Mouse (Mus musculus): Measurements from ENCODE around the gene Rsu1. TPM values are rescaled to one million over a fixed set of nuclear protein-coding genes. Genes with fewer than 3 reads are reported as not detected.

The Rsu1 gene
- polyA plus RNA-seq, 1 experiment from 2014 or later, result 58.7 TPM

- H3K9ac ChIP-seq (replicated peaks; ENCODE audit: low read length), result no peak overlapping the region
- DNase-seq, result no peak
- no peaks in the 10 kb centered on the region for H3K36me3 ChIP-seq (ENCODE audit: control insufficient read depth, insufficient read depth, low read length)
- H3K4me1 ChIP-seq (ENCODE audit: control insufficient read depth, insufficient read depth, low read length), result no peaks in the 10 kb centered on the region
- H3K27ac ChIP-seq (replicated peaks; ENCODE audit: low read depth, low read length), result no peak overlapping the region
- H3K4me2 ChIP-seq (ENCODE audit: low read length), result no peak overlapping the region
- H3K27me3 ChIP-seq (ENCODE audit: control insufficient read depth, insufficient read depth, low read length), result no peaks in the 10 kb centered on the region
- no peak for ATAC-seq (ENCODE audit: low FRiP score, low TSS enrichment)
- 53% methylated on average over 5 of the region's 5 CpGs for WGBS
- H3K4me3 ChIP-seq (replicated peaks; ENCODE audit: low read depth, low read length), result no peak overlapping the region
- no peaks in the 10 kb centered on the region for H3K9me3 ChIP-seq (ENCODE audit: control insufficient read depth, low read length)
Measured at GRCm38 (mm10) chr2:13120461-13120860, 150.8 kb downstream of the Rsu1 start.

GRCm38 (mm10) chr2:13117896-13118295 lies 153.3 kb downstream of the Rsu1 start:
- DNase-seq (no peak), ATAC-seq (ENCODE audit: low FRiP score, low TSS enrichment) (no peak)
- no peaks in the 10 kb centered on the region for H3K4me1 ChIP-seq (ENCODE audit: control insufficient read depth, insufficient read depth, low read length)
- H3K27ac ChIP-seq (replicated peaks; ENCODE audit: low read depth, low read length), result no peak overlapping the region
- H3K9me3 ChIP-seq (ENCODE audit: control insufficient read depth, low read length), result no peaks in the 10 kb centered on the region
- H3K36me3 ChIP-seq (ENCODE audit: control insufficient read depth, insufficient read depth, low read length), result no peaks in the 10 kb centered on the region
- H3K4me2 ChIP-seq (ENCODE audit: low read length), result no peak overlapping the region
- WGBS, result 66% methylated on average over 4 of the region's 4 CpGs
- H3K27me3 ChIP-seq (ENCODE audit: control insufficient read depth, insufficient read depth, low read length), result no peaks in the 10 kb centered on the region
- no peak overlapping the region for H3K9ac ChIP-seq (replicated peaks; ENCODE audit: low read length)
- H3K4me3 ChIP-seq (replicated peaks; ENCODE audit: low read depth, low read length), result no peak overlapping the region

- Histone ChIP-seq H3K9ac (replicated peaks; ENCODE audit: low read length) (no peak overlapping the region), H3K4me1 (ENCODE audit: control insufficient read depth, insufficient read depth, low read length) (no peaks in the 10 kb centered on the region), H3K9me3 (ENCODE audit: control insufficient read depth, low read length) (no peaks in the 10 kb centered on the region), H3K27ac (replicated peaks; ENCODE audit: low read depth, low read length) (no peak overlapping the region), H3K4me3 (replicated peaks; ENCODE audit: low read depth, low read length) (no peak overlapping the region), H3K27me3 (ENCODE audit: control insufficient read depth, insufficient read depth, low read length) (no peaks in the 10 kb centered on the region), H3K36me3 (ENCODE audit: control insufficient read depth, insufficient read depth, low read length) (no peaks in the 10 kb centered on the region), H3K4me2 (ENCODE audit: low read length) (no peak overlapping the region)
- DNase-seq (no peak), ATAC-seq (ENCODE audit: low FRiP score, low TSS enrichment) (no peak)
- WGBS, result 29% methylated on average over 4 of the region's 4 CpGs
Measured at GRCm38 (mm10) chr2:13106531-13106930, 164.7 kb downstream of the Rsu1 start.

GRCm38 (mm10) chr2:13104388-13104787 lies 166.8 kb downstream of the Rsu1 start:
- no peak overlapping the region for H3K27ac ChIP-seq (replicated peaks; ENCODE audit: low read depth, low read length)
- DNase-seq, result no peak
- no peaks in the 10 kb centered on the region for H3K27me3 ChIP-seq (ENCODE audit: control insufficient read depth, insufficient read depth, low read length)
- no peaks in the 10 kb centered on the region for H3K9me3 ChIP-seq (ENCODE audit: control insufficient read depth, low read length)
- WGBS, result 25% methylated on average over 2 of the region's 2 CpGs
- no peak for ATAC-seq (ENCODE audit: low FRiP score, low TSS enrichment)
- H3K36me3 ChIP-seq (ENCODE audit: control insufficient read depth, insufficient read depth, low read length), result no peaks in the 10 kb centered on the region
- H3K4me2 ChIP-seq (ENCODE audit: low read length), result no peak overlapping the region
- H3K4me1 ChIP-seq (ENCODE audit: control insufficient read depth, insufficient read depth, low read length), result no peaks in the 10 kb centered on the region
- no peak overlapping the region for H3K4me3 ChIP-seq (replicated peaks; ENCODE audit: low read depth, low read length)
- no peak overlapping the region for H3K9ac ChIP-seq (replicated peaks; ENCODE audit: low read length)

- Histone ChIP-seq H3K27me3 (ENCODE audit: control insufficient read depth, insufficient read depth, low read length) (no peaks in the 10 kb centered on the region), H3K4me3 (replicated peaks; ENCODE audit: low read depth, low read length) (no peak overlapping the region), H3K4me2 (ENCODE audit: low read length) (no peak overlapping the region), H3K9ac (replicated peaks; ENCODE audit: low read length) (no peak overlapping the region), H3K4me1 (ENCODE audit: control insufficient read depth, insufficient read depth, low read length) (no peaks in the 10 kb centered on the region), H3K9me3 (ENCODE audit: control insufficient read depth, low read length) (no peaks in the 10 kb centered on the region), H3K27ac (replicated peaks; ENCODE audit: low read depth, low read length) (no peak overlapping the region), H3K36me3 (ENCODE audit: control insufficient read depth, insufficient read depth, low read length) (no peaks in the 10 kb centered on the region)
- 76% methylated on average over 7 of the region's 7 CpGs for WGBS
- no peak for DNase-seq
- no peak for ATAC-seq (ENCODE audit: low FRiP score, low TSS enrichment)
Measured at GRCm38 (mm10) chr2:13103797-13104200, 167.4 kb downstream of the Rsu1 start.

GRCm38 (mm10) chr2:13094045-13094444 lies 177.2 kb downstream of the Rsu1 start:
- Histone ChIP-seq H3K4me1 (ENCODE audit: control insufficient read depth, insufficient read depth, low read length) (no peaks in the 10 kb centered on the region), H3K27ac (replicated peaks; ENCODE audit: low read depth, low read length) (no peak overlapping the region), H3K27me3 (ENCODE audit: control insufficient read depth, insufficient read depth, low read length) (no peaks in the 10 kb centered on the region), H3K9me3 (ENCODE audit: control insufficient read depth, low read length) (no peaks in the 10 kb centered on the region), H3K9ac (replicated peaks; ENCODE audit: low read length) (no peak overlapping the region), H3K4me3 (replicated peaks; ENCODE audit: low read depth, low read length) (no peak overlapping the region), H3K4me2 (ENCODE audit: low read length) (no peak overlapping the region), H3K36me3 (ENCODE audit: control insufficient read depth, insufficient read depth, low read length) (no peaks in the 10 kb centered on the region)
- 97% methylated on average over 5 of the region's 5 CpGs for WGBS
- DNase-seq (no peak), ATAC-seq (ENCODE audit: low FRiP score, low TSS enrichment) (no peak)

- no peak for DNase-seq
- ATAC-seq (ENCODE audit: low FRiP score, low TSS enrichment), result no peak
- no peak overlapping the region for H3K9ac ChIP-seq (replicated peaks; ENCODE audit: low read length)
- no peaks in the 10 kb centered on the region for H3K36me3 ChIP-seq (ENCODE audit: control insufficient read depth, insufficient read depth, low read length)
- H3K4me2 ChIP-seq (ENCODE audit: low read length), result no peak overlapping the region
- no peaks in the 10 kb centered on the region for H3K9me3 ChIP-seq (ENCODE audit: control insufficient read depth, low read length)
- WGBS, result 84% methylated on average over 1 of the region's 1 CpGs
- H3K4me3 ChIP-seq (replicated peaks; ENCODE audit: low read depth, low read length), result no peak overlapping the region
- H3K27me3 ChIP-seq (ENCODE audit: control insufficient read depth, insufficient read depth, low read length), result no peaks in the 10 kb centered on the region
- no peak overlapping the region for H3K27ac ChIP-seq (replicated peaks; ENCODE audit: low read depth, low read length)
- H3K4me1 ChIP-seq (ENCODE audit: control insufficient read depth, insufficient read depth, low read length), result no peaks in the 10 kb centered on the region
Measured at GRCm38 (mm10) chr2:13093570-13093969, 177.6 kb downstream of the Rsu1 start.

- Histone ChIP-seq H3K4me3 (replicated peaks; ENCODE audit: low read depth, low read length) (no peak overlapping the region), H3K4me1 (ENCODE audit: control insufficient read depth, insufficient read depth, low read length) (no peaks in the 10 kb centered on the region), H3K9ac (replicated peaks; ENCODE audit: low read length) (no peak overlapping the region), H3K4me2 (ENCODE audit: low read length) (no peak overlapping the region), H3K27me3 (ENCODE audit: control insufficient read depth, insufficient read depth, low read length) (no peaks in the 10 kb centered on the region), H3K36me3 (ENCODE audit: control insufficient read depth, insufficient read depth, low read length) (no peaks in the 10 kb centered on the region), H3K27ac (replicated peaks; ENCODE audit: low read depth, low read length) (no peak overlapping the region), H3K9me3 (ENCODE audit: control insufficient read depth, low read length) (no peaks in the 10 kb centered on the region)
- WGBS, result 95% methylated on average over 5 of the region's 5 CpGs
- ATAC-seq (ENCODE audit: low FRiP score, low TSS enrichment) (no peak), DNase-seq (no peak)
Measured at GRCm38 (mm10) chr2:13091399-13092015, 179.7 kb downstream of the Rsu1 start.

GRCm38 (mm10) chr2:13090841-13091240 lies 180.4 kb downstream of the Rsu1 start:
- Histone ChIP-seq H3K4me2 (ENCODE audit: low read length) (no peak overlapping the region), H3K4me3 (replicated peaks; ENCODE audit: low read depth, low read length) (no peak overlapping the region), H3K4me1 (ENCODE audit: control insufficient read depth, insufficient read depth, low read length) (no peaks in the 10 kb centered on the region), H3K9me3 (ENCODE audit: control insufficient read depth, low read length) (no peaks in the 10 kb centered on the region), H3K36me3 (ENCODE audit: control insufficient read depth, insufficient read depth, low read length) (no peaks in the 10 kb centered on the region), H3K27ac (replicated peaks; ENCODE audit: low read depth, low read length) (no peak overlapping the region), H3K9ac (replicated peaks; ENCODE audit: low read length) (no peak overlapping the region), H3K27me3 (ENCODE audit: control insufficient read depth, insufficient read depth, low read length) (no peaks in the 10 kb centered on the region)
- ATAC-seq (ENCODE audit: low FRiP score, low TSS enrichment) (no peak), DNase-seq (no peak)
- 97% methylated on average over 1 of the region's 1 CpGs for WGBS

All from midbrain, embryonic 14.5 days (tissue).